Mouse (Mus musculus) adrenal gland, postnatal 10 days (tissue): ENCODE data around the gene Morc1. TPM values are rescaled to one million over a fixed set of nuclear protein-coding genes. Genes with fewer than 3 reads are reported as not detected.

Experiments
- DNase-seq: peaks from one replicate; pipeline ENCODE4 v3.0.0; 2021; ENCODE audit warnings: mixed read lengths
- total RNA-seq, 2 experiments: library from RNA; stranded (reverse); gene quantifications; 2 replicates each; pipeline ENCODE4 v1.2.3; 2021

Morc1 gene
- total RNA-seq, 2 experiments from 2014 or later, result not detected

GRCm38 (mm10) chr16:48627296-48627695 is 196.3 kb downstream of the Morc1 start:
- DNase-seq, result no peak

- no peak for DNase-seq
Measured at GRCm38 (mm10) chr16:48629710-48630109, 198.7 kb downstream of the Morc1 start.

- no peak for DNase-seq
Measured at GRCm38 (mm10) chr16:48630466-48630865, 199.4 kb downstream of the Morc1 start.

- DNase-seq, result no peak
Measured at GRCm38 (mm10) chr16:48632351-48632750, 201.3 kb downstream of the Morc1 start.

- no peak for DNase-seq
Measured at GRCm38 (mm10) chr16:48646246-48646645, 215.2 kb downstream of the Morc1 start.

- no peak for DNase-seq
Measured at GRCm38 (mm10) chr16:48671696-48672095, 240.7 kb downstream of the Morc1 start.

- DNase-seq, result no peak
Measured at GRCm38 (mm10) chr16:48672664-48673063, 241.6 kb downstream of the Morc1 start.

- peak; percentile 81 for DNase-seq
Measured at GRCm38 (mm10) chr16:48675607-48676006, 244.6 kb downstream of the Morc1 start.

GRCm38 (mm10) chr16:48676205-48676604 is 245.2 kb downstream of the Morc1 start:
- DNase-seq, result no peak

GRCm38 (mm10) chr16:48677381-48677780 is 246.3 kb downstream of the Morc1 start:
- DNase-seq, result no peak

- DNase-seq, result no peak
Measured at GRCm38 (mm10) chr16:48678029-48678428, 247.0 kb downstream of the Morc1 start.

Other genes with a start within 250 kb of the Morc1 start
- not detected for gene Dppa4, start 147.5 kb upstream of the Morc1 start, total RNA-seq
- gene Dppa2, start 127.3 kb upstream of the Morc1 start, total RNA-seq, result not detected
- not detected for gene Gm5485, start 18.8 kb upstream of the Morc1 start, total RNA-seq